Mouse (Mus musculus) testis, adult 2 months (tissue): ENCODE data around the gene Ehd4.

Experiments used
- CTCF ChIP-seq: fragments of 200-500 bp; IDR thresholded peaks from 2 replicates; pipeline ENCODE4 v1.5.1; 2012; ENCODE audit warnings: low read depth, mild to moderate bottlenecking, inconsistent platforms, low read length, moderate library complexity; ENCODE audit not compliant: control insufficient read depth, insufficient read depth, insufficient replicate concordance
- POLR2A ChIP-seq: fragments of 200-500 bp; IDR thresholded peaks from 2 replicates; pipeline ENCODE4 v1.6.1; 2012; ENCODE audit warnings: low read depth, mild to moderate bottlenecking, inconsistent platforms, low read length, moderate library complexity; ENCODE audit not compliant: control insufficient read depth

- TF ChIP-seq CTCF (no peak), POLR2A (peak; percentile 26)
These were observed at the start of gene Ehd4 for GRCm38 (mm10) chr2:120154361-120154894.
